Mouse (Mus musculus): Measurements from ENCODE around the gene Stx6. TPM values are rescaled to one million over a fixed set of nuclear protein-coding genes. Genes with fewer than 3 reads are reported as not detected.

Stx6 gene
- polyA plus RNA-seq, 1 experiment from 2014 or later: 62.8 TPM

GRCm38 (mm10) chr1:155146572-155146980 lies 11.9 kb upstream of the Stx6 start, which contains the start of gene Mr1:
TSS of gene Mr1 (minus strand) at chr1:155146814.
- Histone ChIP-seq H3K4me3 (ENCODE audit: low read depth, low read length) (peak within 1 kb of the TSS; percentile 27; the same call in 1 of the 2 replicates), H3K36me3 (ENCODE audit: control insufficient read depth, insufficient read depth, low read length) (no peaks in the 10 kb centered on the region), H3K4me2 (peak within 1 kb of the TSS; percentile 50), H3K4me1 (ENCODE audit: control insufficient read depth, insufficient read depth, low read length) (no peaks in the 10 kb centered on the region), H3K27ac (ENCODE audit: low read depth, low read length) (no peak within 1 kb of the TSS), H3K9ac (ENCODE audit: low read depth, low read length) (peak within 1 kb of the TSS; percentile 17; the same call in 1 of the 2 replicates), H3K27me3 (ENCODE audit: control insufficient read depth, insufficient read depth, low read length) (no peaks in the 10 kb centered on the region), H3K9me3 (replicated peaks; ENCODE audit: control insufficient read depth, low read length) (no peaks in the 10 kb centered on the region)
- 48% methylated on average over 8 of the region's 8 CpGs for WGBS (ENCODE audit: insufficient replicate concordance)
- peak; percentile 77 for ATAC-seq (replicated peaks; ENCODE audit: insufficient number of reproducible peaks, low FRiP score, low TSS enrichment)

GRCm38 (mm10) chr1:155147228-155147627 lies 11.3 kb upstream of the Stx6 start:
- ATAC-seq (replicated peaks; ENCODE audit: insufficient number of reproducible peaks, low FRiP score, low TSS enrichment): no peak
- WGBS (ENCODE audit: insufficient replicate concordance): 71% methylated on average over 2 of the region's 2 CpGs
- no peak overlapping the region for H3K4me2 ChIP-seq

GRCm38 (mm10) chr1:155149403-155149802 lies 9.1 kb upstream of the Stx6 start:
- 79% methylated on average over 3 of the region's 3 CpGs for WGBS (ENCODE audit: insufficient replicate concordance)
- no peaks in the 10 kb centered on the region for H3K9me3 ChIP-seq (replicated peaks; ENCODE audit: control insufficient read depth, low read length)
- no peak for ATAC-seq (replicated peaks; ENCODE audit: insufficient number of reproducible peaks, low FRiP score, low TSS enrichment)
- H3K27me3 ChIP-seq (ENCODE audit: control insufficient read depth, insufficient read depth, low read length): no peaks in the 10 kb centered on the region
- H3K4me2 ChIP-seq: no peak overlapping the region
- no peak overlapping the region for H3K27ac ChIP-seq (ENCODE audit: low read depth, low read length)
- H3K36me3 ChIP-seq (ENCODE audit: control insufficient read depth, insufficient read depth, low read length): no peaks in the 10 kb centered on the region
- no peaks in the 10 kb centered on the region for H3K4me1 ChIP-seq (ENCODE audit: control insufficient read depth, insufficient read depth, low read length)
- H3K4me3 ChIP-seq (ENCODE audit: low read depth, low read length): no peak overlapping the region
- H3K9ac ChIP-seq (ENCODE audit: low read depth, low read length): no peak overlapping the region

More at GRCm38 (mm10) chr1:155147228-155147627, 11.3 kb upstream of the Stx6 start:
- H3K36me3 ChIP-seq (ENCODE audit: control insufficient read depth, insufficient read depth, low read length): no peaks in the 10 kb centered on the region
- no peak overlapping the region for H3K27ac ChIP-seq (ENCODE audit: low read depth, low read length)
- H3K9me3 ChIP-seq (replicated peaks; ENCODE audit: control insufficient read depth, low read length): no peaks in the 10 kb centered on the region
- no peaks in the 10 kb centered on the region for H3K4me1 ChIP-seq (ENCODE audit: control insufficient read depth, insufficient read depth, low read length)
- H3K9ac ChIP-seq (ENCODE audit: low read depth, low read length): no peak overlapping the region
- H3K4me3 ChIP-seq (ENCODE audit: low read depth, low read length): no peak overlapping the region
- no peaks in the 10 kb centered on the region for H3K27me3 ChIP-seq (ENCODE audit: control insufficient read depth, insufficient read depth, low read length)

GRCm38 (mm10) chr1:155150821-155151220 lies 7.7 kb upstream of the Stx6 start:
- Histone ChIP-seq H3K9ac (ENCODE audit: low read depth, low read length) (no peak overlapping the region), H3K4me3 (ENCODE audit: low read depth, low read length) (no peak overlapping the region), H3K27me3 (ENCODE audit: control insufficient read depth, insufficient read depth, low read length) (no peaks in the 10 kb centered on the region), H3K9me3 (replicated peaks; ENCODE audit: control insufficient read depth, low read length) (no peaks in the 10 kb centered on the region), H3K4me2 (no peak overlapping the region), H3K4me1 (ENCODE audit: control insufficient read depth, insufficient read depth, low read length) (no peaks in the 10 kb centered on the region), H3K36me3 (ENCODE audit: control insufficient read depth, insufficient read depth, low read length) (no peaks in the 10 kb centered on the region), H3K27ac (ENCODE audit: low read depth, low read length) (no peak overlapping the region)
- ATAC-seq (replicated peaks; ENCODE audit: insufficient number of reproducible peaks, low FRiP score, low TSS enrichment): no peak
- 88% methylated on average over 5 of the region's 5 CpGs for WGBS (ENCODE audit: insufficient replicate concordance)

GRCm38 (mm10) chr1:155153906-155154305 lies 4.6 kb upstream of the Stx6 start:
- H3K4me3 ChIP-seq (ENCODE audit: low read depth, low read length): no peak overlapping the region
- no peaks in the 10 kb centered on the region for H3K36me3 ChIP-seq (ENCODE audit: control insufficient read depth, insufficient read depth, low read length)
- H3K4me1 ChIP-seq (ENCODE audit: control insufficient read depth, insufficient read depth, low read length): no peaks in the 10 kb centered on the region
- no peak overlapping the region for H3K27ac ChIP-seq (ENCODE audit: low read depth, low read length)
- no peak overlapping the region for H3K9ac ChIP-seq (ENCODE audit: low read depth, low read length)
- H3K9me3 ChIP-seq (replicated peaks; ENCODE audit: control insufficient read depth, low read length): no peaks in the 10 kb centered on the region
- 63% methylated on average over 4 of the region's 4 CpGs for WGBS (ENCODE audit: insufficient replicate concordance)
- ATAC-seq (replicated peaks; ENCODE audit: insufficient number of reproducible peaks, low FRiP score, low TSS enrichment): no peak
- H3K27me3 ChIP-seq (ENCODE audit: control insufficient read depth, insufficient read depth, low read length): no peaks in the 10 kb centered on the region
- no peak overlapping the region for H3K4me2 ChIP-seq

GRCm38 (mm10) chr1:155158970-155159484 lies 512 bp downstream of the Stx6 start:
- peak overlapping the region; percentile 90 for H3K9ac ChIP-seq (ENCODE audit: low read depth, low read length)
- no peaks in the 10 kb centered on the region for H3K36me3 ChIP-seq (ENCODE audit: control insufficient read depth, insufficient read depth, low read length)
- peaks cover 13% of the 10 kb centered on the region for H3K4me1 ChIP-seq (ENCODE audit: control insufficient read depth, insufficient read depth, low read length)
- no peaks in the 10 kb centered on the region for H3K27me3 ChIP-seq (ENCODE audit: control insufficient read depth, insufficient read depth, low read length)
- peak; percentile 75 for ATAC-seq (replicated peaks; ENCODE audit: insufficient number of reproducible peaks, low FRiP score, low TSS enrichment)
- H3K9me3 ChIP-seq (replicated peaks; ENCODE audit: control insufficient read depth, low read length): no peaks in the 10 kb centered on the region
- H3K27ac ChIP-seq (ENCODE audit: low read depth, low read length): peak overlapping the region; percentile 87
- 0% methylated on average over 40 of the region's 46 CpGs for WGBS (ENCODE audit: insufficient replicate concordance)
- peak overlapping the region; percentile 82 for H3K4me2 ChIP-seq
- H3K4me3 ChIP-seq (ENCODE audit: low read depth, low read length): peak overlapping the region; percentile 96

GRCm38 (mm10) chr1:155167453-155167852 lies 8.9 kb downstream of the Stx6 start:
- Histone ChIP-seq H3K4me3 (ENCODE audit: low read depth, low read length) (no peak overlapping the region), H3K27me3 (ENCODE audit: control insufficient read depth, insufficient read depth, low read length) (no peaks in the 10 kb centered on the region), H3K36me3 (ENCODE audit: control insufficient read depth, insufficient read depth, low read length) (no peaks in the 10 kb centered on the region), H3K9ac (ENCODE audit: low read depth, low read length) (no peak overlapping the region), H3K9me3 (replicated peaks; ENCODE audit: control insufficient read depth, low read length) (no peaks in the 10 kb centered on the region), H3K27ac (ENCODE audit: low read depth, low read length) (no peak overlapping the region), H3K4me2 (no peak overlapping the region), H3K4me1 (ENCODE audit: control insufficient read depth, insufficient read depth, low read length) (peaks cover 11% of the 10 kb centered on the region)
- WGBS (ENCODE audit: insufficient replicate concordance): 81% methylated on average over 3 of the region's 3 CpGs
- no peak for ATAC-seq (replicated peaks; ENCODE audit: insufficient number of reproducible peaks, low FRiP score, low TSS enrichment)

GRCm38 (mm10) chr1:155169935-155170334 lies 11.4 kb downstream of the Stx6 start:
- Histone ChIP-seq H3K36me3 (ENCODE audit: control insufficient read depth, insufficient read depth, low read length) (no peaks in the 10 kb centered on the region), H3K9ac (ENCODE audit: low read depth, low read length) (no peak overlapping the region), H3K4me1 (ENCODE audit: control insufficient read depth, insufficient read depth, low read length) (0 out of 2 replicates have a peak, but pooled peaks cover 3% of the 10 kb centered on the region), H3K4me2 (no peak overlapping the region), H3K27me3 (ENCODE audit: control insufficient read depth, insufficient read depth, low read length) (no peaks in the 10 kb centered on the region), H3K4me3 (ENCODE audit: low read depth, low read length) (no peak overlapping the region), H3K9me3 (replicated peaks; ENCODE audit: control insufficient read depth, low read length) (no peaks in the 10 kb centered on the region), H3K27ac (ENCODE audit: low read depth, low read length) (no peak overlapping the region)
- no peak for ATAC-seq (replicated peaks; ENCODE audit: insufficient number of reproducible peaks, low FRiP score, low TSS enrichment)
